Mouse (Mus musculus) limb, embryonic 15.5 days (tissue): ENCODE results near the gene Ttll6. TPM values are rescaled to one million over a fixed set of nuclear protein-coding genes. Genes with fewer than 3 reads are reported as not detected.

Experiments used
- ATAC-seq: fragments of 200-750 bp; cut with Nextera tagmentation; 2 replicates; pipeline ENCODE4 v1.8.0; 2017; ENCODE audit warnings: low read depth, moderate TSS enrichment; ENCODE audit not compliant: insufficient number of reproducible peaks, low FRiP score, low TSS enrichment
- H3K27ac ChIP-seq: fragments of 300-500 bp; sonication (generic); 2 replicates; pipeline ENCODE4 v1.5.1; 2015; ENCODE audit warnings: moderate library complexity, mild to moderate bottlenecking, inconsistent platforms
- H3K27me3 ChIP-seq: fragments of 300-500 bp; sonication (generic); 2 replicates; pipeline ENCODE4 v1.6.1; 2015; ENCODE audit warnings: inconsistent platforms
- H3K36me3 ChIP-seq: fragments of 300-500 bp; sonication (generic); 2 replicates; pipeline ENCODE4 v1.6.1; 2015; ENCODE audit warnings: inconsistent platforms
- H3K4me1 ChIP-seq: fragments of 300-500 bp; sonication (generic); 2 replicates; pipeline ENCODE4 v1.6.1; 2015; ENCODE audit warnings: inconsistent platforms
- H3K4me2 ChIP-seq: fragments of 300-500 bp; sonication (generic); 2 replicates; pipeline ENCODE4 v1.6.1; 2015; ENCODE audit warnings: mild to moderate bottlenecking, inconsistent platforms
- H3K4me3 ChIP-seq: fragments of 300-500 bp; sonication (generic); 2 replicates; pipeline ENCODE4 v1.5.1; 2015; ENCODE audit warnings: mild to moderate bottlenecking, inconsistent platforms
- H3K9ac ChIP-seq: fragments of 300-500 bp; sonication (generic); 2 replicates; pipeline ENCODE4 v1.6.1; 2015; ENCODE audit warnings: inconsistent platforms
- H3K9me3 ChIP-seq: fragments of 300-500 bp; sonication (generic); 2 replicates; pipeline ENCODE4 v1.6.1; 2016; ENCODE audit warnings: inconsistent platforms
- WGBS: fragments of 180-500 bp; shearing (Covaris S2); methylation state at CpG from one replicate; pipeline ENCODE4 v1.1.7; 2015; 5-methylcytosine and 5-hydroxymethylcytosine counted together
- polyA plus RNA-seq: library from polyadenylated mRNA; unstranded; fragments of >200 nt; fragmentation: Nextera tagmentation; extraction: Ambion mirVana; gene quantifications from 2 replicates; pipeline ENCODE4 v1.2.1, GENCODE M21; 2015

Gene Ttll6
- polyA plus RNA-seq, 1 experiment from 2014 or later = not detected

DNA sequence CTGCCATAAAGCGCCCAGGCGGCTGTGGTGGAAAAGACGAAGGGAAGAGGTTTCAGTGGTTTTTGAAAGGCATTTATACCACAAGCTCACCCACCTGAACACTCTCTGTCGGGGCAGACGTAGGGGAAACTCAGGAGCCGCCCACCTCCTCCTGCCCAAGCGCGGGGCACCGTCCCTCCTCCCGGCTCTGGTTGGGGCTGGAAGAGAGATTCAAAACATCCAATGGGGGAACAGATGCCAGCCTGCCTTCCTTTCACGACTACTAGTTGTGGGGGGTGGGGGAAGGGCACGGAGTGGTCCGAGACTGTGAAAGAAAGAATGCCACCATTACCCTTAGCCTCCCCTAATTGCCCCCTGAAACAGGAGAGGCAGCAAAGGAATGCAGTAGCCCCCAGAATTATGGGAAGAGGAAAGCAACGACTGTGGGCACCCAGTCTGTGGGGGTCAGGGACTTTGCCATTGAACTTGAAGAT, 66.6 kb downstream of the Ttll6 start:
- Histone ChIP-seq H3K4me1 (0 out of 2 replicates have a peak, but pooled peaks cover 7% of the 10 kb centered on the region), H3K9ac (no peak overlapping the region), H3K9me3 (no peaks in the 10 kb centered on the region), H3K4me2 (no peak overlapping the region), H3K27ac (no peak overlapping the region), H3K27me3 (peaks cover 100% of the 10 kb centered on the region), H3K36me3 (no peaks in the 10 kb centered on the region), H3K4me3 (no peak overlapping the region)
- 1% methylated on average over 14 of the region's 14 CpGs for WGBS
- no peak for ATAC-seq

DNA sequence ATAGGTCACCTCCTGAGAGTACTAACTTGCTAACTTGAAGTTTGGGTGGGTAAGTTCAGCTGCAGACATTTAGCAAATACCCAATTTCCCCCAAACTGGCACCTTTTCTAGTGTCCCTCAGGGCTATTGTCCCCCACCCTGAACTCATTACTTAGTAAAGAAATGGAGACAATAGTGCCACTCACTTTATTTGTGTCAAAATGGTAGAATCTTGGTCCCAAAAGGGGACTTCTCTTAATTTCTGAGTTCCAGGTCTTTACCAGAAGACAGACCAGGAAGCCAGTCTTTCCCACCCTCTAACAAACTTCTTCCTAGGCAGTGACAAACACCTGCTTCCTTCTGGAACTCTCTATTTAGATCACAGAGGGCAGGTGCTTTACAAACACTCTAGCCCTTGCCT, 68.2 kb downstream of the Ttll6 start:
- H3K9me3 ChIP-seq = no peaks in the 10 kb centered on the region
- no peak overlapping the region for H3K9ac ChIP-seq
- H3K27ac ChIP-seq = no peak overlapping the region
- 0 out of 2 replicates have a peak, but pooled peaks cover 7% of the 10 kb centered on the region for H3K4me1 ChIP-seq
- no peak for ATAC-seq
- H3K4me3 ChIP-seq = no peak overlapping the region
- peaks cover 99% of the 10 kb centered on the region for H3K27me3 ChIP-seq
- H3K4me2 ChIP-seq = no peak overlapping the region
- no peaks in the 10 kb centered on the region for H3K36me3 ChIP-seq

DNA sequence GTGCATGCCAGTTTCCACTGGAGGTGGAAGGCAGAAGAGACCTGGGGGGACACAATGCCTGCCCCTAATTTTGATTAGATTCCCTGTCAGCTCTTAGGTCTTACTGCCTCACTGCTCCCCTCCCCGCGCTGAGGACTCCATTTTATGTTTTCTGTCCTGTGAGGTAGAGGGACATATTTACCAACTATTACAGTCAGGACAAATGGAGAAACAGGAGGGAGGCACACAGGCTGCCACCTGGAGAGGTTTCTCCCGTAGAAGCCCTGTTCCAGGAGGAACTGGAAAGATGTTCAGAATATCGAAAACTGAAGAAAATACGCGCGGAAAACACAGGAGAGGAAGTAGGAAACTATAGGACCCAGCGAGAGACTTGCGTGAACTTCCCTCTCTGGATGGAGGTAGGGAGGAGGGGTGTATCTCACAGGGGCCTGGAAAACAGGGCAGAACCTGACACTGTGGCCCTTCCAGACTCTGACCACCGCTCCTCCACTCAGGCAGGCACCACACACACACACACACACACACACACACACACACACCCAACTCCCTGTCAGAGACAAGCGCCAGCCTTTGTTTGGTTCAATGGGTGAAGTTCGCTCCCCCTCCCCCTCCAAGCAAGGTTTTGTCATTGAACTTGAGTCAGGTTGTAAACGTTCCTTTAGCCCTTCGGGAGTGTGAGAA, 69.0 kb downstream of the Ttll6 start:
- Histone ChIP-seq H3K4me2 (no peak overlapping the region), H3K4me1 (0 out of 2 replicates have a peak, but pooled peaks cover 7% of the 10 kb centered on the region), H3K27ac (no peak overlapping the region), H3K36me3 (no peaks in the 10 kb centered on the region), H3K9ac (no peak overlapping the region), H3K9me3 (no peaks in the 10 kb centered on the region), H3K27me3 (peaks cover 99% of the 10 kb centered on the region), H3K4me3 (no peak overlapping the region)
- WGBS = 2% methylated on average over 14 of the region's 14 CpGs
- ATAC-seq = no peak

DNA sequence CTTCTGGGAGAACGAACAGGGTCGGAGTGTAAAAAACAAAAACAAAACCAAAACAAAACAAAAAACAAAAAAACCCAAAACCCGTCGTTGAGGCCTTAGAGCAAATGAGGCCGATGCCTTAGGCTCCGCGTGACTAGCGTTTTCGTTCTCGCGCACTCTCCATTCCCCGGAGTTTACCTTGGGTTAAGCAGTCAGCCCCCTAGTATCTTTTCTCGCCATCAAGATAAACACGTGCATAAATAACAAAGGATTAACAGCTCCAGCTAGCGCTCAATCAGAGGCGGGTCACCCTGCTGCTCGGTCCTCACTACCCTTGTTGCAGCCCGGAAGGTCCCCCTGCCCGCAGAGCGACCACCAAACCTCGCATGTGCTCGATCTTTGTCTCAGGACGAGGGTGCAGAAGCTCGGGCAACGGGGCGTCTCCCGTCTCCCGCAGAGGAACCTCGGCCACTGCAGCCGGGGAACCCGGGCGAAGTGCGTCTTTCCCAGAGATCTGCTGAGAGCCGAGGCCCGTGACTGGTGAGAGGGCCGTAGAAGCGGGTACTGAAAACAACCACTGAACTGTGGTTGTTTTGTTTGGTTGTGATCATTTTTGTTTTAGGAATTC, 69.7 kb downstream of the Ttll6 start:
- H3K27ac ChIP-seq = no peak overlapping the region
- no peaks in the 10 kb centered on the region for H3K9me3 ChIP-seq
- no peak overlapping the region for H3K4me2 ChIP-seq
- under 1% methylated on average over 37 of the region's 37 CpGs for WGBS
- no peak overlapping the region for H3K9ac ChIP-seq
- ATAC-seq = no peak
- no peak overlapping the region for H3K4me3 ChIP-seq
- H3K4me1 ChIP-seq = 0 out of 2 replicates have a peak, but pooled peaks cover 7% of the 10 kb centered on the region
- H3K27me3 ChIP-seq = peaks cover 99% of the 10 kb centered on the region
- no peaks in the 10 kb centered on the region for H3K36me3 ChIP-seq

- Histone ChIP-seq H3K4me3 (no peak overlapping the region), H3K27ac (no peak overlapping the region), H3K4me2 (no peak overlapping the region), H3K4me1 (0 out of 2 replicates have a peak, but pooled peaks cover 7% of the 10 kb centered on the region), H3K36me3 (no peaks in the 10 kb centered on the region), H3K9me3 (no peaks in the 10 kb centered on the region), H3K27me3 (peaks cover 99% of the 10 kb centered on the region), H3K9ac (no peak overlapping the region)
- no peak for ATAC-seq
- under 1% methylated on average over 16 of the region's 16 CpGs for WGBS
Measured at GRCm38 (mm10) chr11:96203789-96204186, 70.2 kb downstream of the Ttll6 start.

DNA sequence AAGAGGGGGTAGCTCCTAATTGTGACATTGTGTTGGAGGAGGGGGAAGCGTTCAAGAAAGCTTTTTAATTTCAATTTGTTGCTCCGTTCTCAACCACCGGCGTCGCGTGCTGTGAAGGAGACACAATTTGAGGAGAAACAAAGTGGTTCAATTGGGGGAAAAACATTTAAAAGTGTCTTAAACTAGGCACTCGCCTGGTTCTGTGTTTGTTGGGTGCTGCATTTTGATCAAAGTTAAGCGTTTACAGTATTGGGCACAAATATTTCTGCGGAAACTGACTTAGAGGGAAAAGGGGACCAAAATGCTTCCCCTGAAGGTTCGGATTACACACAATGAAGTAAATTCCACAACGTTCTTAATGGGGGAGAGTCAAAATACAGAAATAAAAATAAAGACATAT, 70.8 kb downstream of the Ttll6 start:
- Histone ChIP-seq H3K4me1 (0 out of 2 replicates have a peak, but pooled peaks cover 7% of the 10 kb centered on the region), H3K27me3 (peaks cover 99% of the 10 kb centered on the region), H3K27ac (no peak overlapping the region), H3K9ac (no peak overlapping the region), H3K9me3 (no peaks in the 10 kb centered on the region), H3K36me3 (no peaks in the 10 kb centered on the region), H3K4me2 (no peak overlapping the region), H3K4me3 (no peak overlapping the region)
- ATAC-seq = no peak
- WGBS = 2% methylated on average over 11 of the region's 11 CpGs

GRCm38 (mm10) chr11:96205426-96206131, 72.0 kb downstream of the Ttll6 start:
- Histone ChIP-seq H3K27ac (no peak overlapping the region), H3K36me3 (no peaks in the 10 kb centered on the region), H3K4me2 (no peak overlapping the region), H3K4me3 (no peak overlapping the region), H3K27me3 (peaks cover 91% of the 10 kb centered on the region), H3K9ac (no peak overlapping the region), H3K9me3 (no peaks in the 10 kb centered on the region), H3K4me1 (0 out of 2 replicates have a peak, but pooled peaks cover 2% of the 10 kb centered on the region)
- no peak for ATAC-seq
- 4% methylated on average over 15 of the region's 15 CpGs for WGBS

Other genes with a start within 250 kb of the Ttll6 start
- not detected in 2 replicates for gene B4galnt2, start 218.9 kb upstream of the Ttll6 start, polyA plus RNA-seq
- 38.8 and 41.4 TPM in 2 replicates for gene Igf2bp1, start 127.8 kb upstream of the Ttll6 start, polyA plus RNA-seq
- not detected in 2 replicates for gene Gip, start 109.2 kb upstream of the Ttll6 start, polyA plus RNA-seq
- 89.0 and 99.0 TPM in 2 replicates for gene Snf8, start 98.9 kb upstream of the Ttll6 start, polyA plus RNA-seq
- 36.4 and 45.2 TPM in 2 replicates for gene Ube2z, start 68.4 kb upstream of the Ttll6 start, polyA plus RNA-seq
- gene Atp5g1, start 58.1 kb upstream of the Ttll6 start, polyA plus RNA-seq = 498 and 615 TPM in 2 replicates
- not detected in 2 replicates for gene Calcoco2, start 21.8 kb upstream of the Ttll6 start, polyA plus RNA-seq
- 0.12 TPM in 1 of 2 replicates, not detected in the other for gene Hoxb13, start 60.5 kb downstream of the Ttll6 start, polyA plus RNA-seq
- gene Hoxb9, start 137.7 kb downstream of the Ttll6 start, polyA plus RNA-seq = 0.98 and 1.4 TPM in 2 replicates
- 0.36 and 0.37 TPM in 2 replicates for gene Hoxb8, start 148.1 kb downstream of the Ttll6 start, polyA plus RNA-seq
- 3.3 and 4.2 TPM in 2 replicates for gene Hoxb7, start 152.8 kb downstream of the Ttll6 start, polyA plus RNA-seq
- gene Hoxb6, start 158.7 kb downstream of the Ttll6 start, polyA plus RNA-seq = 0.31 and 0.55 TPM in 2 replicates
- gene Hoxb5, start 169.6 kb downstream of the Ttll6 start, polyA plus RNA-seq = 0.60 and 0.73 TPM in 2 replicates
- 0.29 and 0.41 TPM in 2 replicates for gene Hoxb4, start 184.5 kb downstream of the Ttll6 start, polyA plus RNA-seq
- gene Hoxb3, start 189.5 kb downstream of the Ttll6 start, polyA plus RNA-seq = 0.23 and 0.27 TPM in 2 replicates
- gene Hoxb2, start 216.7 kb downstream of the Ttll6 start, polyA plus RNA-seq = 3.1 and 4.8 TPM in 2 replicates
- 0.15 TPM in 1 of 2 replicates, not detected in the other for gene Hoxb1, start 232.0 kb downstream of the Ttll6 start, polyA plus RNA-seq